Comparison of ENCODE assay signal across 24 mouse cellular contexts in genomic region chr4:59884136-59884696, GRCm38 (mm10). TPM values are rescaled to one million over a fixed set of nuclear protein-coding genes. Genes with fewer than 3 reads are reported as not detected.
DNase-seq lines count a peak whose midpoint lies in the region; ATAC-seq and TF ChIP-seq lines count a peak whose summit lies in the region.
"Had no signal": no experiment of that assay in that cellular context is flagged by ENCODE, and none has a peak within 500 bp of the region (broad histone marks: within the 10 kb centered on the region; RNA-seq: fewer than 3 reads in every experiment).

No protein-coding gene starts in this region.

- ATAC-seq in lung, embryonic 14.5 days (ENCODE audit: insufficient read depth) = peak; percentile 39; the same call in 1 of the 2 replicates
- peak; percentile 77 for ATAC-seq in intestine, embryonic 15.5 days
- peak; percentile 70 for ATAC-seq in megakaryocyte progenitor cell, adult 5-6 weeks (replicated peaks; ENCODE audit: poor library complexity)
- ATAC-seq: forebrain, embryonic 16.5 days; inflammation-experienced regulatory T-cells, adult 6 months; midbrain, embryonic 16.5 days had no signal

- no peaks in the 10 kb centered on the region for H3K27me3 ChIP-seq in heart, embryonic 10.5 days (ENCODE audit: insufficient read depth, poor library complexity, severe bottlenecking)
- no peaks in the 10 kb centered on the region for H3K27me3 ChIP-seq in heart, adult 2 months (ENCODE audit: control insufficient read depth, insufficient read depth, low read length)
- no peaks in the 10 kb centered on the region for H3K27me3 ChIP-seq in lung, embryonic 14.5 days (ENCODE audit: insufficient read depth, low read length)
- H3K27me3 ChIP-seq in intestine, embryonic 15.5 days (replicated peaks) = no peaks in the 10 kb centered on the region
- H3K27me3 ChIP-seq: CH12.LX; heart, embryonic 12.5 days; hindbrain, embryonic 12.5 days; limb, embryonic 12.5 days had no signal

- no peak for DNase-seq in heart, embryonic 10.5 days (ENCODE audit: low spot score)
- DNase-seq in heart, adult 2 months = no peak
- DNase-seq in lung, embryonic 14.5 days = no peak
- DNase-seq in lung, adult 2 months = no peak
- DNase-seq in gastrocnemius, postnatal 10 days = no peak
- no peak for DNase-seq in layer of hippocampus, adult 9-10 months (ENCODE audit: low spot score)
- DNase-seq: cerebellum, postnatal 10 days; kidney, postnatal 10 days; right cerebral cortex, adult 18-20 months had no signal

- TF ChIP-seq CTCF in heart, adult 2 months (IDR thresholded peaks at IDR 0.05) = no peak
- no peak for TF ChIP-seq CTCF in lung, embryonic 14.5 days (IDR thresholded peaks at IDR 0.05; ENCODE audit: low read depth)
- no peak for TF ChIP-seq CTCF in lung, adult 2 months (IDR thresholded peaks at IDR 0.05; ENCODE audit: insufficient read depth, low read length)

- no peaks in the 10 kb centered on the region for H3K79me2 ChIP-seq in heart, adult 2 months (replicated peaks; ENCODE audit: control insufficient read depth, insufficient read depth, low read length)

- H3K4me2 ChIP-seq in lung, embryonic 14.5 days = no peak overlapping the region
- H3K4me2 ChIP-seq in intestine, embryonic 15.5 days (replicated peaks) = no peak overlapping the region
- H3K4me2 ChIP-seq: heart, embryonic 12.5 days; hindbrain, embryonic 12.5 days; limb, embryonic 12.5 days had no signal

- 81% methylated on average over 6 of the region's 6 CpGs for WGBS in heart, embryonic 10.5 days
- 76% methylated on average over 6 of the region's 6 CpGs for WGBS in heart, adult 2 months
- 61% methylated on average over 6 of the region's 6 CpGs for WGBS in lung, embryonic 14.5 days
- 72% methylated on average over 6 of the region's 6 CpGs for WGBS in lung, adult 2 months
- 62% methylated on average over 6 of the region's 6 CpGs for WGBS in intestine, embryonic 15.5 days

- peaks cover 11% of the 10 kb centered on the region for H3K4me1 ChIP-seq in heart, embryonic 10.5 days
- no peaks in the 10 kb centered on the region for H3K4me1 ChIP-seq in heart, adult 2 months (ENCODE audit: control insufficient read depth, insufficient read depth, low read length)
- H3K4me1 ChIP-seq in lung, embryonic 14.5 days (ENCODE audit: insufficient read depth) = no peaks in the 10 kb centered on the region
- H3K4me1 ChIP-seq in lung, adult 2 months (ENCODE audit: control insufficient read depth, insufficient read depth, low read length) = peaks cover 2% of the 10 kb centered on the region; the same call in 1 of the 2 replicates
- 0 out of 2 replicates have a peak, but pooled peaks cover 3% of the 10 kb centered on the region for H3K4me1 ChIP-seq in intestine, embryonic 15.5 days (replicated peaks)
- H3K4me1 ChIP-seq: hindbrain, embryonic 12.5 days; limb, embryonic 12.5 days had no signal

- no peak for TF ChIP-seq POLR2A in heart, adult 2 months (IDR thresholded peaks at IDR 0.05; ENCODE audit: insufficient read depth, low read depth, low read length)
- TF ChIP-seq POLR2A in lung, adult 2 months (IDR thresholded peaks at IDR 0.05; ENCODE audit: borderline replicate concordance, extremely low read depth, low read depth, low read length) = no peak

- no peaks in the 10 kb centered on the region for H3K9me3 ChIP-seq in heart, embryonic 10.5 days
- H3K9me3 ChIP-seq in lung, embryonic 14.5 days (ENCODE audit: low read depth, low read length) = no peaks in the 10 kb centered on the region
- no peaks in the 10 kb centered on the region for H3K9me3 ChIP-seq in intestine, embryonic 15.5 days
- H3K9me3 ChIP-seq: heart, embryonic 12.5 days; hindbrain, embryonic 12.5 days had no signal

- no peak for TF ChIP-seq EP300 in heart, adult 2 months (IDR thresholded peaks at IDR 0.05; ENCODE audit: insufficient read depth, low read depth, low read length)

- H3K4me3 ChIP-seq in heart, embryonic 10.5 days = no peak overlapping the region
- H3K4me3 ChIP-seq in heart, adult 2 months = no peak overlapping the region
- no peak overlapping the region for H3K4me3 ChIP-seq in lung, embryonic 14.5 days (ENCODE audit: low read depth, low read length)
- H3K4me3 ChIP-seq in lung, adult 2 months (replicated peaks; ENCODE audit: extremely low read depth, low read depth, low read length) = no peak overlapping the region
- no peak overlapping the region for H3K4me3 ChIP-seq in intestine, embryonic 15.5 days (replicated peaks)
- H3K4me3 ChIP-seq: erythroblast, embryonic 14.5 days; heart, embryonic 12.5 days; hindbrain, embryonic 12.5 days; layer of hippocampus, adult 2 months; limb, embryonic 12.5 days had no signal

- H3K36me3 ChIP-seq in heart, embryonic 10.5 days = peaks cover 36% of the 10 kb centered on the region
- no peaks in the 10 kb centered on the region for H3K36me3 ChIP-seq in heart, adult 2 months (ENCODE audit: control insufficient read depth, insufficient read depth, low read length)
- peaks cover 15% of the 10 kb centered on the region; the same call in 1 of the 2 replicates for H3K36me3 ChIP-seq in lung, embryonic 14.5 days (ENCODE audit: insufficient read depth)
- no peaks in the 10 kb centered on the region for H3K36me3 ChIP-seq in intestine, embryonic 15.5 days

- intact Hi-C loops in heart, adult 2 months (cut with DNase I) = no loop called here

- no peak overlapping the region for H3K9ac ChIP-seq in heart, adult 2 months (ENCODE audit: low read depth, low read length)
- no peak overlapping the region for H3K9ac ChIP-seq in lung, embryonic 14.5 days
- H3K9ac ChIP-seq in intestine, embryonic 15.5 days = no peak overlapping the region
- H3K9ac ChIP-seq: heart, embryonic 12.5 days; hindbrain, embryonic 12.5 days; limb, embryonic 12.5 days had no signal

- peak overlapping the region; percentile 29; the same call in 1 of the 2 replicates for H3K27ac ChIP-seq in heart, embryonic 10.5 days
- H3K27ac ChIP-seq in heart, adult 2 months = no peak overlapping the region
- no peak overlapping the region for H3K27ac ChIP-seq in lung, embryonic 14.5 days (ENCODE audit: low read depth)
- no peak overlapping the region for H3K27ac ChIP-seq in intestine, embryonic 15.5 days
- H3K27ac ChIP-seq: hindbrain, embryonic 12.5 days; layer of hippocampus, adult 2 months; limb, embryonic 12.5 days had no signal

RNA-seq across cellular contexts. Expression of gene Slc46a2, which starts 30.6 kb away (rescaled TPM):
- polyA plus RNA-seq in heart, embryonic 10.5 days (2016; fragmentation: Nextera tagmentation; extraction: Ambion mirVana) = 0.10 and 0.17 TPM in 2 replicates
- under 1 TPM; 0.08 to 0.50 TPM for total RNA-seq in heart, adult 2 months (2021)
- polyA plus RNA-seq in heart, adult 2 months (2012; rRNA removed) = 0.78 and 0.85 TPM in 2 replicates
- polyA plus RNA-seq in lung, embryonic 14.5 days (2014; fragmentation: Nextera tagmentation; extraction: Ambion mirVana) = 0.07 and 0.12 TPM in 2 replicates
- polyA plus RNA-seq in lung, adult 2 months (2012; rRNA removed) = 2.5 TPM in 1 of 2 replicates, not detected in the other
- polyA plus RNA-seq in intestine, embryonic 15.5 days (2015; fragmentation: Nextera tagmentation; extraction: Ambion mirVana) = not detected in 2 replicates
- not detected in 2 replicates for total RNA-seq in megakaryocyte progenitor cell, adult 5-6 weeks (2015)
- not detected in 2 replicates for total RNA-seq in megakaryocyte progenitor cell, adult 5-6 weeks (2017)
- total RNA-seq in gastrocnemius, postnatal 10 days (2021) = not detected
- total RNA-seq: adrenal gland, adult 18-20 months; CH12.LX; gastrocnemius, adult 8-10 months; layer of hippocampus, adult 2 months; megakaryocyte, adult 5-6 weeks had no signal
- polyA plus RNA-seq: erythroblast, embryonic 14.5 days; forebrain, embryonic 16.5 days; heart, embryonic 12.5 days; limb, embryonic 12.5 days; small intestine, adult 2 months had no signal
